Mouse (Mus musculus): ENCODE data around the gene Stx1b.
"Not testable (repeated sequence)": the region's sequence is repeated elsewhere in the genome, so short reads cannot be mapped to it uniquely, and the experiment has no call there.

The Stx1b gene

GRCm38 (mm10) chr7:127775837-127776236, 48.5 kb downstream of the Stx1b start:
- DNase-seq, result not testable (repeated sequence)

DNA sequence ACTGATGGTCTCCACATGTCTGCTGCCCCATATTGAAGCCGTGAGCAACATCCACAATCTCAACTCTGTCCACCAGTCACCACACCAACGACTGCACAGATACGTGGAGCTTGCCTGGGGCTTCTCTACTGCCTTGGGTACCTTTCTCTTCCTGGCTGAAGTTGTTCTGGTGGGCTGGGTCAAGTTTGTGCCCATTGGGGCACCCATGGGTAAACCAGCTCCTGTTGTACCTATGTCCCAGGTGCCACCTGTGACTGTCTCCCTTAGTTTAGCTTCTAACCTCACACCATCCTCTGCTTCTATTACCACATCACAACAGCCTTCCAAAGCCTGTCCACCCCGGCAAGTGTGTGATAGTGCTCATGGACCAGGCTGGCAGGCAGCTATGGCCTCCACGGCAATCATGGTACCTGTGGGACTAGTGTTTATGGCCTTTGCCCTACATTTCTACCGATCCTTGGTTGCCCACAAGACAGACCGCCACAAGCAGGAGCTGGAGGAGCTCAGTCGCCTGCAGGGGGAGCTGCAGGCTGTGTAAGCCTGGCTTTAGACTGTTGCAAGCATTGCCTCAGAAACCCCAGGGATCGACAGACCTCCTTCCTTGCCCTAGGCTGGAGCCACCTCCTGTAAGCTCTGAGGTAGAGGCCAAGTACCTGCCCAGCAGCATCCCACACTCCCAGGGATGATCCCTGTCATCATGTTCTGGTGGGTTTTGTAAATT, 50.5 kb downstream of the Stx1b start:
- DNase-seq, result peak; percentile 79

GRCm38 (mm10) chr7:127772557-127772956, 51.8 kb downstream of the Stx1b start:
- DNase-seq, result no peak

GRCm38 (mm10) chr7:127772080-127772479, 52.3 kb downstream of the Stx1b start:
- DNase-seq, result no peak

GRCm38 (mm10) chr7:127771262-127771661, 53.1 kb downstream of the Stx1b start:
- DNase-seq, result peak; percentile 18

DNA sequence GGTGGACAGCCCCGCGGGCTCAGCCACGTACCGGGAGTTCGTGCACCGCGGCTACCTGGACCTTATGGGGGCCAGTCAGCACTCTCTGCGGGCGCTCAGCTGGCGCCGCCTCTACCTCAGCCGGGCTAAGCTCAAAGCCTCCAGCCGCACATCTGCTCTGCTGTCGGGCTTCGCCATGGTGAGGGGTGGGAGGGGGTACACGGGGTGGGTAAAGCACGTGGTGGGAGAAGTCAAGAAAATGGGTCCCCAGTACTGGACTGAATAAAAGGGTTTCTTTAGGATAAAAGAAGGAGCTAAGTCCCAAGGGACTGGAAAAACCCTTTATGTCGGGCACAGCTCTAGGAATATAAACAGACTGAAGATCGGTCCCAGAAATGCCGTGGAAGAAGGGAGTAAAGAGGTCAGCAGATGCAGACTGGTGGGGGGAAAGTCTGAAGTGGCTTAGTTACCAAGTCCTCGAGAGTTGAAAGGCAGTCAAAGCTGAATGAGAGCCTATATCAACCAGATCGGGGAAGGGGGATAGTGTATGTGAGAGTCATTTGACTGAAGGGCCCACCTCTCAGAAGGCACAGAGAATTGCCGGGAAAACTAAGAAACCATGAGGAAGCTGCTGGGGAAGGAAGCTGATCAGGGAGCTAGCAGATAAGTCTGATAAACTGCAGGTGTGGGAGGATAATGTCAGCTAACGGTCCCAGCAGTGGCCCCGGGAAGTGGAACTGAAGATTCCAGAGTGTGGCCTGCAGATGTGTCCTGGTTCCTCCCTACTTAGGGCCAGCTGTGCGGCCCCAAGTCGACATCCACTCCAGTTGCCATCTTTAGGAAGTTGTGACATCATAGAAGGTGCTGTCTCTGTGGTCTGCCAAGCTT, 54.1 kb downstream of the Stx1b start:
- DNase-seq, result peak; percentile 13

DNA sequence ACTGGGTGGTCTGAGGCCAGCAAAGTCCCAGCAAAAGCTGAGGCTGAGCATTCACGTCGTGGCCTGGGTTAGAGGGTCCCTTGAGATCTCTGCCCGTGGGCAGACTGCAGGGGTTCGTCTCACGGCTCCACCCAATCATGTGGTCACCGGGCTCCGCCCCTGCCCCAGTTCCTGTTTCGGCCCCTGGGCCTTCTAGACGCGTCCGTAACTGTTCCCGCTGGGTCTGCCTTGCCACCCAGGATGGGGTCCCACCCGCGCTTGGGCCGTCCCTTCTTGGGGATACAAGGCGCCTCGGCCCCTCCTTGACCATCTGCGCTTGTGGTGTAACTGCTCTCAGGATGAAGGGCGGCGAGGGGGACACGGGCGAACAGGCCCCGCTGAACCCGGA, 54.7 kb downstream of the Stx1b start, which contains the start of gene Orai3:
TSS of gene Orai3 (plus strand) at position 165 of the 388 bp plus-strand sequence.
- peak; percentile 68 for DNase-seq

- DNase-seq, result peak; percentile 49
These were observed 55.3 kb downstream of the Stx1b start for GRCm38 (mm10) chr7:127768997-127769593.

DNA sequence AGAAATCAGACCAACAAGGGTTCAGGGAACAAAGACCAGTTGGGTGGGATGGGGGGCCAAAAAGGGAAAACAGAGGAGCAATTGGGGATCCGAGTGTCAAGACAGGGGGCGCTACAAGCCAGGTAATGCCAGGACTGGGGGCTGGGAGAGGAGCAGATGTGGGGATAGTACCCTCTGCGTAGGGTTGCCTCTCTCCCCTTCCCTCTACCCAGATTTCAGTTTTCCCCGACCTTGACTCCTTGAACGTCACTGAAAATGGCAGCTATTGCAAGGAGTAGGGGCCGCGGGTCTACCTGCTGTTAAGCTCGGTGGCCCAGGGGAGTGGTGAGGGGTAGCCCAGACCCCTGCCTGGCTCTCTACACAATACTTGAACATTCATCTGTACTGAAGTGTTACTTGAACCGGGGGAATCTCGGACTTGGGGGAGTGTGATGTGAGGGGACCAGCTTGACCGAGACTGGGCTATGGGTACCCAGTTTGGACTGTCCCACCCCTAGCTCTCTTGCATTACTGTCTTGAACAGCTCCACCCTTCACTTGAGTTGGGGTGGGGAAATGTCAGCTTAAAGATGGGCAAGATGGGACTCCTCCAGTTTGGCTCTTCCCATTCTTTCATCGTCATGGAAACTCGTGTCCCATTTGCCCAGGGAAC, 55.9 kb downstream of the Stx1b start:
- DNase-seq, result peak; percentile 37

GRCm38 (mm10) chr7:127767671-127768345, 56.5 kb downstream of the Stx1b start:
- DNase-seq, result no peak

GRCm38 (mm10) chr7:127766851-127767609, 57.3 kb downstream of the Stx1b start:
- no peak for DNase-seq

GRCm38 (mm10) chr7:127765756-127766155, 58.6 kb downstream of the Stx1b start:
- no peak for DNase-seq

GRCm38 (mm10) chr7:127763642-127764041, 60.7 kb downstream of the Stx1b start:
- DNase-seq, result no peak

DNA sequence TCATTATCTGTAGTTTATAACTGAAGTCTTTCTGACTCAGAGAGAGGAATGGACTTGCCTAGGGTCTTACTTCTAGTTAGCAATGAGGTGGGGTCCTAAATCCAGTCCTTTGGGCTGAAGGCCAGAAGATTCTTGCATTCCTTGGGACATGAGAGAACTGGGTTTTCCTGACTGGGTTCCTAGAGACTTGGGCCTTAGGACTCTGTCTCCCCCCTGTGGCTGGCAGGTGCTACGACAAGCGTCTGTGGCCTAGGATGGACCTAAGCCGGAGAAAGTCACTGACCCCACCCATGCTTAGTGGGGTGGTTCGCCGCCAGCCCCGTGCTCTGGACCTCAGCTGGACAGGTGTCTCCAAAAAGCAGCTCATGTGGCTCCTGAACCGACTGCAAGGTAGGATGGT, 63.3 kb downstream of the Stx1b start:
- DNase-seq, result peak; percentile 57

DNA sequence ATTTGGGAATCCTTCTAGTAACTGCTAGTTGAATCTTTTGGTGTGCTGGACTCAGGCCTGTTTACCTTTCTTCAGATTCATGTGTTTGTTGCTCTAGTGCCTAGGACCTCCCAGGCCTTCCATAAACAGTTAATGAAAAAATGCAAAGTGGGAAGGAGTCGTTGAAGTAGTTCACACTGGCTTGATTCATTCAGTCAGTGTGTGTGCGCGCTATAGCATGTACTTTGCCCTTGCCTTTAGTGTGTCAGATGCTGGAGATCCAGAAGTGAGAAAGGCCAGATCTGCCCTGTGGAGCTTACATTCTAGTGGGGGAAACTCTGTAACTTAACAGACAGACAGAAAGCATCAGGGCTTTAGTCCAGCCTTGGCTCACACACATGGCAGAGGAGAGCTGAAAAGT, 63.9 kb downstream of the Stx1b start:
- DNase-seq, result no peak

DNA sequence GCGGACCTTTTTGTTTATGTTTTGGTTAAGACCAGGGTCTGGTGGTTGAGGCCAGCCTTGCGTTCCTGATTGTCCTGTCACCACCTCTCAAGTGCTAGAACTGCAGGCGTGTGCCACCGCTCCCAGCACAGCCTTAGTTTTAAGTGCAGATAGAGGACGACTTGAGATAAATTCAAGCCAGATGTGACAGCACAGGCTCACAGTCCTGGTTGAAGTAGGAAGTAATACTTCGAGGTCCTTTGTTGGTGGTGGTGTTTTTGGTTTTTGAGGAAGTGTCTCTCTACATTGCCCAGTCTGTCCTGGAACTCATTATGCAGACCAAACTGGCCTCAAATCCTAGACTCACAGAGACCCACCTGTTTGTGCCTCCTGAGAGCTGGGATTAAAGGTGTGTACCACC, 64.6 kb downstream of the Stx1b start:
- DNase-seq, result no peak
